Mouse (Mus musculus) MEL (cell line): Measurements from ENCODE around the gene Cacna1s. TPM values are rescaled to one million over a fixed set of nuclear protein-coding genes. Genes with fewer than 3 reads are reported as not detected.
A peak's percentile ranks its signal among the peaks of the same experiment; 100 is the strongest.

Experiments
- DNase-seq: peaks from one replicate; pipeline ENCODE4 v3.0.0; 2011; ENCODE audit warnings: low read depth, low spot score
- H3K27ac ChIP-seq: 2 replicates; pipeline ENCODE4 v1.5.1; 2012; ENCODE audit warnings: low read depth, mild to moderate bottlenecking, control low read depth, low read length, moderate library complexity; ENCODE audit not compliant: control insufficient read depth
- H3K27me3 ChIP-seq, 2 experiments: fragments of 150-350 bp in 1 of 2; sonication (generic) in 1 of 2; 2 replicates each; pipeline ENCODE4 v1.6.1; 2012; ENCODE audit warnings: low read length in 2 of 2, mild to moderate bottlenecking in 2 of 2, improper control_type of control experiment in 1 of 2, moderate library complexity in 1 of 2; ENCODE audit not compliant: insufficient read depth in 2 of 2, control insufficient read depth in 1 of 2
- H3K36me3 ChIP-seq, 2 experiments: 2 replicates each; pipeline ENCODE4 v1.6.1; 2012 to 2014; ENCODE audit warnings: low read length in 2 of 2, improper control_type of control experiment in 1 of 2, inconsistent platforms in 1 of 2, mild to moderate bottlenecking in 1 of 2; ENCODE audit not compliant: insufficient read depth in 2 of 2, control insufficient read depth in 1 of 2
- H3K4me1 ChIP-seq, 2 experiments: fragments of 150-350 bp in 1 of 2; sonication (generic) in 1 of 2; 2 replicates each; pipeline ENCODE4 v1.6.1; 2012; ENCODE audit warnings: low read length in 2 of 2, improper control_type of control experiment in 1 of 2, mild to moderate bottlenecking in 1 of 2; ENCODE audit not compliant: insufficient read depth in 2 of 2, control insufficient read depth in 1 of 2
- H3K4me3 ChIP-seq, 2 experiments: fragments of 150-350 bp in 1 of 2; sonication (generic) in 1 of 2; 2 replicates each; pipeline ENCODE4 v1.5.1; 2012; ENCODE audit warnings: low read depth in 2 of 2, low read length in 2 of 2, mild to moderate bottlenecking in 2 of 2, moderate library complexity in 2 of 2, control low read depth in 1 of 2, improper control_type of control experiment in 1 of 2; ENCODE audit not compliant: control insufficient read depth in 1 of 2, insufficient read depth in 1 of 2
- H3K79me2 ChIP-seq: 2 replicates; pipeline ENCODE4 v1.6.1; 2012; ENCODE audit warnings: mild to moderate bottlenecking, low read length, moderate library complexity; ENCODE audit not compliant: control insufficient read depth, poor library complexity, insufficient read depth
- H3K9ac ChIP-seq: 2 replicates; pipeline ENCODE4 v1.6.1; 2012; ENCODE audit warnings: low read depth, mild to moderate bottlenecking, control low read depth, low read length, moderate library complexity; ENCODE audit not compliant: control insufficient read depth, poor library complexity, severe bottlenecking
- H3K9me3 ChIP-seq: fragments of 150-350 bp; sonication (generic); replicated peaks from 2 replicates; pipeline ENCODE4 v1.6.1; 2012; ENCODE audit warnings: mild to moderate bottlenecking, low read length, improper control_type of control experiment, moderate library complexity; ENCODE audit not compliant: insufficient read depth
- BHLHE40 ChIP-seq: IDR thresholded peaks from 2 replicates; pipeline ENCODE4 v1.6.1; 2012; ENCODE audit warnings: low read depth, mild to moderate bottlenecking, inconsistent platforms, low read length, improper control_type of control experiment, borderline replicate concordance
- CHD1 ChIP-seq: IDR thresholded peaks from 2 replicates; pipeline ENCODE4 v1.6.1; 2012; ENCODE audit warnings: low read depth, mild to moderate bottlenecking, inconsistent platforms, low read length, improper control_type of control experiment
- GATA1 ChIP-seq: IDR thresholded peaks from 2 replicates; pipeline ENCODE4 v1.6.1; 2011; ENCODE audit warnings: low read depth, low read length, improper control_type of control experiment
- JUND ChIP-seq: IDR thresholded peaks from 2 replicates; pipeline ENCODE4 v1.6.1; 2011; ENCODE audit warnings: low read depth, mild to moderate bottlenecking, improper control_type of control experiment, low read length
- MYC ChIP-seq: IDR thresholded peaks from 2 replicates; pipeline ENCODE4 v1.6.1; 2011; ENCODE audit warnings: low read depth, mild to moderate bottlenecking, low read length, improper control_type of control experiment, moderate library complexity
- POLR2AphosphoS2 ChIP-seq: IDR thresholded peaks from 2 replicates; pipeline ENCODE4 v1.6.1; 2011; ENCODE audit warnings: low read length, improper control_type of control experiment
- POLR2AphosphoS5 ChIP-seq: IDR thresholded peaks from 2 replicates; pipeline ENCODE4 v1.6.1; 2012; ENCODE audit warnings: low read depth, borderline replicate concordance, mild to moderate bottlenecking, inconsistent platforms, low read length, moderate library complexity, mixed read lengths
- USF2 ChIP-seq, 2 experiments: IDR thresholded peaks; 2 replicates each; pipeline ENCODE4 v1.6.1; 2011 to 2012; ENCODE audit warnings: improper control_type of control experiment in 2 of 2, low read length in 2 of 2, borderline replicate concordance in 1 of 2, inconsistent platforms in 1 of 2, low read depth in 1 of 2, mild to moderate bottlenecking in 1 of 2; ENCODE audit not compliant: insufficient read depth in 1 of 2
- ZKSCAN1 ChIP-seq: IDR thresholded peaks from 2 replicates; pipeline ENCODE4 v1.6.1; 2012; ENCODE audit warnings: low read depth, mild to moderate bottlenecking, inconsistent platforms, low read length, improper control_type of control experiment, moderate library complexity
- polyA plus RNA-seq, 2 experiments: library from polyadenylated mRNA; stranded (reverse) in 1 of 2; unstranded in 1 of 2; fragments of >175 nt in 1 of 2; fragments of >200 nt in 1 of 2; gene quantifications; 2 replicates each; pipeline versions ENCODE4 v1.2.1 to v1.2.4; 2012; ENCODE audit warnings: low replicate concordance in 2 of 2, low read depth in 1 of 2; ENCODE audit not compliant: insufficient read length in 2 of 2, insufficient read depth in 1 of 2, missing spikeins in 1 of 2
- total RNA-seq: library from RNA; depleted of rRNA; stranded (reverse); fragments of 300-350 nt; gene quantifications from 2 replicates; pipeline ENCODE4 v1.2.3, GENCODE M21; 2012

Gene Cacna1s
- total and polyA plus RNA-seq, 3 experiments = not detected

DNA sequence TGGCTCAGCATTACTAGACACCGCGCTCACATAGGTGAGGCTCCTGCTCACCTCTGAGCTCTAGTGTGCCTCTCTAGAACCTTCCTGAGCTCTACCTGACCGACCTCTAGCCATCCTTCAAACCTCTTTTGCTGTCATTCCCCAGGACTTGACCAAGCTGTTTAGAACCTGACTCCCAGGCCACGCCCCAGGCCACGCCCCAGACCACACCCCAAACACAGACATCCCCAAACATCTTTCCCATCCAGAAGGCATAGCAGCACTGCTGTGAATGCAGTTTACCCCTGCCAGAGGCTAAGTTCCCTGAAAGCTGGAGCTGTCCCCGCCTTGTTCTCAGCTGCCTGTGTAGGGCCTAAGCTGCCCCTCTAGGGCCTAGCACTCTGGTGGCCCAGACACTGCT is 68.2 kb downstream of the Cacna1s start:
- H3K79me2 ChIP-seq = no peaks in the 10 kb centered on the region
- H3K9ac ChIP-seq = no peak overlapping the region
- no peak for TF ChIP-seq JUND
- TF ChIP-seq POLR2AphosphoS5 = no peak
- TF ChIP-seq USF2 (IDR thresholded peaks at IDR 0.05; ENCODE audit: borderline replicate concordance in 1 of 2, insufficient read depth in 1 of 2, low read depth in 1 of 2, low read length in 2 of 2) = no peak
- no peak for TF ChIP-seq POLR2AphosphoS2
- no peak for TF ChIP-seq CHD1
- no peak for TF ChIP-seq BHLHE40
- TF ChIP-seq, all 39 proteins: peak for 0
- Histone ChIP-seq H3K27me3 (no peaks in the 10 kb centered on the region), H3K4me3 (no peak overlapping the region), H3K27ac (no peak overlapping the region), H3K4me1 (peaks cover 0 to 10% of the 10 kb centered on the region in 2 experiments; a peak in 2 of 4 replicates), H3K36me3 (no peaks in the 10 kb centered on the region; a peak in 1 of 4 replicates), H3K9me3 (no peaks in the 10 kb centered on the region)
- DNase-seq = peak; percentile 31

- H3K4me3 ChIP-seq = no peak overlapping the region
- no peak for DNase-seq
- no peak for TF ChIP-seq MYC
- TF ChIP-seq, all 39 proteins: peak for 0
- H3K9ac ChIP-seq = no peak overlapping the region
- H3K9me3 ChIP-seq = no peaks in the 10 kb centered on the region
- H3K27ac ChIP-seq = no peak overlapping the region
- no peaks in the 10 kb centered on the region for H3K79me2 ChIP-seq
- H3K4me1 ChIP-seq = peaks cover under 1 to 20% of the 10 kb centered on the region in 2 experiments; a peak in 3 of 4 replicates
- H3K27me3 ChIP-seq = no peaks in the 10 kb centered on the region
- H3K36me3 ChIP-seq = peaks cover 0 to 4% of the 10 kb centered on the region in 2 experiments; a peak in 2 of 4 replicates
Measured at GRCm38 (mm10) chr1:136122030-136122429, 69.5 kb downstream of the Cacna1s start.

DNA sequence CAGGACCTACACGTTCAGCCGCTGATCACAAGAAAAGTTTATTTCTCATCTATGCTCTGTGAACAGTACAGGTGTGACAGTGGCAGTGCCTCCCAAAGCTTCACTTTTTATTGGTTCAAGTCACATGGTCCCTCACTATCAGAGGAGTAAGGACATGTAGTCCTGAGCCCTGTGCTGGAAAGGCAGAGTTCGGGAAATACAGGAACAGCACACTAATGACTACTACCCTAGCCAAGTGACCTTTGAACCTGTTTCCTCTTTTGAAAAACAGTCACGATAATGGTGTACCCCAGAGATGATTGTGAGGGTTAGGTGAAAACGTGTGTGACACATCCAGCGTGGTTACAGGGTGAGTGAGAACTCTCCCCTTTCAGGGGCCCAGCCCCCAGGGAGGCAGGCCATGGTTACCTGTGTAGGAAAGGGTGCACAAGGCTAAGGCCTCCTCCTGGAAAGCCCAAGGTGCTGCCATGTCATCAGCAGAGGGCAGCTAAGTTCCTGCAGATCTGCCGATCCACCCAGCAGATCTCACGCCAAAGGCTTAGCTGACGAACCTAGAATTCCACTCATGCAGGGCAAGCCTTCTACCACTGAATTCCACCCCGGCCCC is 73.7 kb downstream of the Cacna1s start:
- no peak for TF ChIP-seq GATA1
- no peak for TF ChIP-seq ZKSCAN1
- TF ChIP-seq, all 39 proteins: peak for 0
- peak; percentile 15 for DNase-seq
- H3K27me3 ChIP-seq = no peaks in the 10 kb centered on the region
- H3K27ac ChIP-seq = no peak overlapping the region
- H3K4me1 ChIP-seq = peaks cover 17 to 32% of the 10 kb centered on the region in 2 experiments
- H3K79me2 ChIP-seq = no peaks in the 10 kb centered on the region; the same call in 1 of the 2 replicates
- no peak overlapping the region for H3K9ac ChIP-seq
- no peak overlapping the region for H3K4me3 ChIP-seq
- H3K36me3 ChIP-seq = peaks cover 0 to 21% of the 10 kb centered on the region in 2 experiments; a peak in 2 of 4 replicates
- no peaks in the 10 kb centered on the region for H3K9me3 ChIP-seq
